Mouse (Mus musculus) lung, embryonic 14.5 days (tissue): ENCODE measurements around the gene Nrcam. TPM values are rescaled to one million over a fixed set of nuclear protein-coding genes. Genes with fewer than 3 reads are reported as not detected.

ENCODE experiments used
- ATAC-seq: fragments of 200-750 bp; cut with Nextera tagmentation; 2 replicates; pipeline ENCODE4 v1.8.0; 2017; ENCODE audit warnings: mild to moderate bottlenecking, moderate TSS enrichment, moderate library complexity; ENCODE audit not compliant: insufficient read depth
- DNase-seq: peaks from one replicate; pipeline ENCODE4 v3.0.0-alpha.2; 2015
- H3K27ac ChIP-seq: fragments of 300-500 bp; sonication (generic); 2 replicates; pipeline ENCODE4 v1.5.1; 2014; ENCODE audit warnings: low read depth, mild to moderate bottlenecking, moderate library complexity
- H3K27me3 ChIP-seq: fragments of 300-500 bp; sonication (generic); 2 replicates; pipeline ENCODE4 v1.6.1; 2014; ENCODE audit warnings: low read length, control low read depth; ENCODE audit not compliant: insufficient read depth
- H3K36me3 ChIP-seq: fragments of 300-500 bp; sonication (generic); 2 replicates; pipeline ENCODE4 v1.6.1; 2014; ENCODE audit warnings: control low read depth; ENCODE audit not compliant: insufficient read depth
- H3K4me1 ChIP-seq: fragments of 300-500 bp; sonication (generic); 2 replicates; pipeline ENCODE4 v1.6.1; 2014; ENCODE audit warnings: antibody characterized with exemption, control low read depth; ENCODE audit not compliant: insufficient read depth
- H3K4me2 ChIP-seq: fragments of 300-500 bp; sonication (generic); 2 replicates; pipeline ENCODE4 v1.6.1; 2014; ENCODE audit warnings: mild to moderate bottlenecking
- H3K4me3 ChIP-seq: fragments of 300-500 bp; sonication (generic); 2 replicates; pipeline ENCODE4 v1.5.1; 2014; ENCODE audit warnings: low read depth, low read length
- H3K9ac ChIP-seq: fragments of 300-500 bp; sonication (generic); 2 replicates; pipeline ENCODE4 v1.6.1; 2014
- H3K9me3 ChIP-seq: fragments of 300-500 bp; sonication (generic); 2 replicates; pipeline ENCODE4 v1.6.1; 2016; ENCODE audit warnings: low read depth, low read length, control low read depth
- CTCF ChIP-seq: IDR thresholded peaks from 2 replicates; pipeline ENCODE4 v1.5.1; 2016; ENCODE audit warnings: antibody characterized with exemption, low read depth
- WGBS: fragments of 180-500 bp; shearing (Covaris S2); extraction: QIAGEN DNeasy Blood & Tissue Kit; methylation state at CpG from one replicate; pipeline ENCODE4 v1.1.7; 2014; 5-methylcytosine and 5-hydroxymethylcytosine counted together
- polyA plus RNA-seq: library from polyadenylated mRNA; unstranded; fragments of >200 nt; fragmentation: Nextera tagmentation; extraction: Ambion mirVana; gene quantifications from 2 replicates; pipeline ENCODE4 v1.2.1, GENCODE M21; 2014

Nrcam gene
- polyA plus RNA-seq, 1 experiment from 2014 or later = 20.6 TPM

- TF ChIP-seq CTCF = no peak
- 75% methylated on average over 3 of the region's 3 CpGs for WGBS
- no peaks in the 10 kb centered on the region for H3K9me3 ChIP-seq
- DNase-seq (no peak), ATAC-seq (no peak)
- no peak overlapping the region for H3K27ac ChIP-seq
- no peak overlapping the region for H3K4me2 ChIP-seq
- no peaks in the 10 kb centered on the region for H3K36me3 ChIP-seq
- H3K27me3 ChIP-seq = no peaks in the 10 kb centered on the region
- no peaks in the 10 kb centered on the region for H3K4me1 ChIP-seq
- H3K4me3 ChIP-seq = no peak overlapping the region
- H3K9ac ChIP-seq = no peak overlapping the region
Measured at GRCm38 (mm10) chr12:44508635-44509034, 179.9 kb downstream of the Nrcam start.

GRCm38 (mm10) chr12:44509406-44510104, 180.9 kb downstream of the Nrcam start:
- Histone ChIP-seq H3K27ac (no peak overlapping the region), H3K27me3 (no peaks in the 10 kb centered on the region), H3K4me3 (no peak overlapping the region), H3K4me1 (no peaks in the 10 kb centered on the region), H3K36me3 (no peaks in the 10 kb centered on the region), H3K4me2 (no peak overlapping the region), H3K9ac (no peak overlapping the region), H3K9me3 (no peaks in the 10 kb centered on the region)
- DNase-seq = no peak
- TF ChIP-seq CTCF = no peak
- WGBS = 71% methylated on average over 4 of the region's 4 CpGs
- no peak for ATAC-seq

DNA sequence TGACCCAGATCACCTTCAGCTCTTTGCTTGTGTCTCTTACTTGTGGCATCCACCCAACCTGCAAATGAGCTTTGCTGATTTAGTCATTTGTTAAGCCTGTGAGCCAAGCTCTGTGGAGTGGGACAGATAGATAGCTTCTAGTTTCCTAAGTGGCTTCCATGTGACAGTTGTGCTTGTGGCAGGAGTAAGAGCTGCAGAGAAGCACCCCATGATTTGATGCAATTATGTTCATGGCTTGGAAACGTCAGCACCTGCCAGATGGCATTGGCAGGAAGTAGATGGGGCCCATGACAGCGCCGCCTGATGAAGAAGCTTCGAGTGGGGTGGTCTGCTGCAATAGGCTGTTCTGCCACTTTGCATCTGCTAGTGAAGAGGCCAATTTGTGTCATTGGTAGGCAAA, 186.4 kb downstream of the Nrcam start:
- H3K27ac ChIP-seq = no peak overlapping the region
- H3K36me3 ChIP-seq = no peaks in the 10 kb centered on the region
- TF ChIP-seq CTCF = no peak
- no peaks in the 10 kb centered on the region for H3K27me3 ChIP-seq
- H3K9ac ChIP-seq = no peak overlapping the region
- H3K4me3 ChIP-seq = no peak overlapping the region
- H3K9me3 ChIP-seq = no peaks in the 10 kb centered on the region
- H3K4me2 ChIP-seq = no peak overlapping the region
- DNase-seq = no peak
- 61% methylated on average over 4 of the region's 4 CpGs for WGBS
- H3K4me1 ChIP-seq = no peaks in the 10 kb centered on the region
- no peak for ATAC-seq

GRCm38 (mm10) chr12:44519440-44520141, 190.9 kb downstream of the Nrcam start:
- DNase-seq (no peak), ATAC-seq (no peak)
- Histone ChIP-seq H3K4me1 (no peaks in the 10 kb centered on the region), H3K9me3 (no peaks in the 10 kb centered on the region), H3K27me3 (no peaks in the 10 kb centered on the region), H3K36me3 (no peaks in the 10 kb centered on the region), H3K27ac (no peak overlapping the region), H3K9ac (no peak overlapping the region), H3K4me3 (no peak overlapping the region), H3K4me2 (no peak overlapping the region)
- no peak for TF ChIP-seq CTCF
- WGBS = 59% methylated on average over 7 of the region's 7 CpGs

- Histone ChIP-seq H3K9ac (no peak overlapping the region), H3K36me3 (no peaks in the 10 kb centered on the region), H3K4me2 (no peak overlapping the region), H3K4me3 (no peak overlapping the region), H3K9me3 (no peaks in the 10 kb centered on the region), H3K27ac (no peak overlapping the region), H3K27me3 (no peaks in the 10 kb centered on the region), H3K4me1 (no peaks in the 10 kb centered on the region)
- no peak for TF ChIP-seq CTCF
- ATAC-seq (no peak), DNase-seq (no peak)
- 72% methylated on average over 3 of the region's 3 CpGs for WGBS
Measured at GRCm38 (mm10) chr12:44521496-44521895, 192.8 kb downstream of the Nrcam start.

DNA sequence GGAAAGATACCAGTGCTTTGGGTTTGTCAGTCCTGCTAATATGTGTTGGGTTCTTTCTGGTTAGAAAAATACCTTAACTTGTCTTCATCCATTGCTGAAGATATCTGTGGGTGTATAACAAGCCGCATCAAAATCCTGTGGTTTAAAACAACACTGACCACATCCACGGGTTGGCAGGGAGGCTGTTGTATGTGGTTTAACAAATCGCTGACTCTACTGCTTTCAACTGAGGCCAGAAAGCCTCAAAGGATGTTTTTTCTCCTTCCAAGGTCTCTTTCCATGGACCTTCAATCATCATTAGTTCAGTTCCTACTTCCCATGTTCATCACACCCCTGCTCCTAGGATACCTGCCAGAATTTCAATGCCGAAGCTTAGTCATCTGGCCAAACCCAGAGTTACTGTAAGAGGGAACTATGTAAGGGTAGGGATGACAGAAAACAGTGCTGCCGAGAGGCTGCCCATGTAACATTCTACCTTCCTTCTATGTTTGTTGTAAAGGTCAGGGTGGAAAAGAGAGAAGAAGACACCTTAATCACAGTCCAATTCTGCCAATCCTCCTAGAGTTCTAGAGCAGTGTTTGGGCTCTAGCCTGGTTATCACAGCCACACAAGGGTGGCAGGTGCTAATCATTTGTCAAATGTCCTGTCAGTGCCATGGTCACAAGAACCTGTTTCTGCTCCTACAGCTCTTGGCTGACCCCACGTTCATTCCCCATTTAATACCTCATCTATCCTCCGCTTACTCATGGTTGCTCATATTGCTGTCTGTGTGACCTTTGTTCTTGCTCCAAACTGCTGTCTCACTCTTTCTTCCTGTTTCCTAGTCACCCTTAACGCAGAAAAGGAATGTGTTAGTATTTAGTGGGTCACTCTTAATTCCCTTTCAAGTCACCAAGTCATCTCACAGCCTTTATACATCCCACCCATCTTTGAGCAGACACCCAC, 196.2 kb downstream of the Nrcam start:
- WGBS = 61% methylated on average over 8 of the region's 8 CpGs

More for the DNA sequence above, 196.2 kb downstream of the Nrcam start:
- Histone ChIP-seq H3K9me3 (no peaks in the 10 kb centered on the region), H3K27me3 (no peaks in the 10 kb centered on the region), H3K4me2 (no peak overlapping the region), H3K27ac (no peak overlapping the region), H3K36me3 (no peaks in the 10 kb centered on the region), H3K4me3 (no peak overlapping the region), H3K4me1 (no peaks in the 10 kb centered on the region), H3K9ac (no peak overlapping the region)
- DNase-seq (no peak), ATAC-seq (no peak)
- no peak for TF ChIP-seq CTCF
